Mouse (Mus musculus) left cerebral cortex, adult 11 months (tissue): ENCODE measurements around the gene Srd5a3.

Experiments
- DNase-seq: peaks from one replicate; pipeline ENCODE4 v3.0.0; 2022; ENCODE audit warnings: low spot score

Gene Srd5a3

DNA sequence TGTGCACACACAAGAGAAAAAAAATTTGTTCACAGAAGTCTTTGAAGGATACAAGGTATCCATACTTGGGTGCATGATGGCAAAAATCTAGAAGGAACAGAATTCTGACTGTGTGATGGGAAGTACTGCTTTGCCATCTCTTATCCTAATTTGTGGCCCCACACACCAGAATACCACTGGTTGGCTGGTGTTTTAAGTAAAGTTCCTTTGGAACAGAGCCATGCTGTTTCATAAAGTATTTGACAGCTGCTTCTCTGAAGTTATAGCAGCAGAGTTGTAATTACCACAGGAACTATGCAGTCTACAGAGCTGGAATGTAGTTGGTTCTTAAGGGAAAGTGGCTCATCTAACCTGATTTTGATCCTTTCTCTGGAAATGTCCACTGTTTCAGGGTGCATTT lies 53.0 kb downstream of the Srd5a3 start:
- DNase-seq: no peak

DNA sequence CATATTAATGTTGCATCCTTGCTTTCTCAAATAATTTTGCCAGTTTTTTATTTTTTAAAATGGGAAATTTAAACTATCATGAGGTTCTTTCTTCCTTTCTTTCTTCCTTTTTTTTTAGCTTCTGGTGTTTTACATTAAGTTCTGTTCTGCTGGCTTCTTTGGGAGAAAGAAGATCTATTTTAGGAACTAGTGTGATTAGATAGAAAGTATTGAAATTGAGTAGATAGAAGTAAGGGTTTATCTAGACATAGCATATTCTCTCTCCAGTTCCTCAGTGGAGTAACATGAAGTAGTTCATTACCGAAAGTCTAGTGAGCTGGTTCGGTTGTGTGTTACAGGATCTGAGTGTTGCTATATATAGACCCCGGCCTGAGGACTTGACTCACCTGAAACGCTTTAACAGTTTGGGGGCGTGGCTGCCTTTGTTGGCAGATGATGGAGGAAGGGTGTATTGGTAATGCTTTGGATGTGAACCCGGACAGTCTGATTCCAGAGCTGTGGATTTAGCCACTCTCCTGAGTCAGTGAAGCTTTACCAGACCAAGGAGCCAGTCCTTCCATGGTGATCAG lies 54.4 kb downstream of the Srd5a3 start:
- no peak for DNase-seq

DNA sequence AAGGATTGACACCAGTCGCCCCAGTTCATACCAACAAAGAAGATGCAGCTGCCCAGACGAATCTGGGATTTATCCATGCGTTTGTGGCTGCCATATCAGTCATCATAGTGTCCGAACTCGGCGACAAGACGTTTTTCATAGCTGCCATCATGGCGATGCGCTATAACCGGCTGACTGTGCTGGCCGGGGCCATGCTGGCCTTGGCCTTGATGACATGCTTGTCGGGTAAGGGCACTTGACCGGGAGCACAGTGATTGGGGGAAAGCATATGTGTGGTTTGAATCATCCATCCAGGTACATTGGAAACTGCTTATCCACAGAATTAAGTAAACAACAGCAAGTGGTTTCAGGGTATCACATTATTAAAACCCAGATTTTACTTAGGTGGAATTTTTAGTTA lies 59.3 kb downstream of the Srd5a3 start:
- DNase-seq: no peak

DNA sequence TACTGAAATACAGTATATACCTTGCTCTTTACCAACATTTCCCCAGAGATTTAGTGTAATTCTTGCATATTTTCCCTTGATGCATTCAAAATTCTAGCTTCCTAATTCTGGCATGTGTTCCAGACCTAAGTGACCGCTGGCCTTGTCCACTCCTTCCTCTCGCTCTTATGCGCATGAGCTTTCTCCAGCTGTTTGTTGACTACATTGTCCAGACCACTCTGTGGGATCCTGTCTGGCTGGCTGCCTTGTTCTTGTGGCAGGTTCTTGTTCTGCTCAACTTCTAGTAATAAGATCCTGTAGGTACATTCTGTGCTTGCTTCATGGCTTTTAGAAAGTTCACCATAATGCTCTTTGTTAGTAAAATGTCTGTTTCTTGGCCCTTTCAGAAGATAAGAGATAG lies 63.1 kb downstream of the Srd5a3 start:
- no peak for DNase-seq
